Mouse (Mus musculus) frontal cortex, postnatal 25 days (tissue): ENCODE data around the gene Casp14.
"Not testable (repeated sequence)": the region's sequence is repeated elsewhere in the genome, so short reads cannot be mapped to it uniquely, and the experiment has no call there.

ENCODE experiments used
- DNase-seq, 2 experiments: peaks; one replicate each; pipeline ENCODE4 v3.0.0; 2022; ENCODE audit warnings: low spot score in 2 of 2

Gene Casp14

GRCm38 (mm10) chr10:78670121-78670520 lies 48.0 kb downstream of the Casp14 start:
- DNase-seq, result not testable (repeated sequence)

GRCm38 (mm10) chr10:78666696-78667095 lies 51.4 kb downstream of the Casp14 start:
- DNase-seq, result not testable (repeated sequence)

- no peak for DNase-seq
Measured at GRCm38 (mm10) chr10:78664546-78664945, 53.5 kb downstream of the Casp14 start.
